Mouse (Mus musculus): ENCODE measurements around the gene Kalrn.
A peak's percentile ranks its signal among the peaks of the same experiment; 100 is the strongest.

The Kalrn gene

DNA sequence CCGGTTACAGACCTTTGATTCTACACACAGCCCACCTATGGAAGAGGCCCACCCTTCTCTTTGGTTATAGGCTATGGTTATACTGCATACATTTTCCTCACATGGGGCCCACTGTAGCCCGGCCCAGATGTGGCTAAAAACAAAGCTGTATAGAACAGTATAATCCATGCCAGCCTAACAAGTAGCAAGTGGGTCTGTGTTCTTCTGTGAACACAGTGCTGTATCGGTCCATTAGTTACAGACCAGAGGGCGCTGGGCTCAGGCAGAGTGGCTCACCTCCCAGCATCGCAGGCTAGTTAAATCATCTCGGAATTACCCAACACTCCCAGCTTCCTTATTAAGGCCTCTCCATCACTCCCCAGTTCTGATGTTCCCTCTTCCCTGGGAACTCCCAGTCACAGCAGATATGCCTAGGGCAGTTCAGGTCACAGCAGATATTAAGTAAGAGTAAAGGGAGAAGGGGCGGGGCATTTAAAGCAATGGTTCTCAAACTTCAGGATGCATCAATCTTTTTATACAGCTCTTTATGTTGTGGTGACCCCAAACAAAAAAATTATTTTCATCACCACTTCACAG is 221.7 kb downstream of the Kalrn start:
- DNase-seq (ENCODE audit: low spot score in 2 of 2), result no peak

GRCm38 (mm10) chr16:34347574-34347973 is 225.8 kb downstream of the Kalrn start:
- DNase-seq (ENCODE audit: low spot score in 2 of 2), result no peak

GRCm38 (mm10) chr16:34344895-34345876 is 228.1 kb downstream of the Kalrn start:
- DNase-seq (ENCODE audit: low spot score in 2 of 2), result no peak

GRCm38 (mm10) chr16:34343968-34344367 is 229.4 kb downstream of the Kalrn start:
- DNase-seq (ENCODE audit: low spot score in 2 of 2), result no peak

GRCm38 (mm10) chr16:34343161-34343560 is 230.2 kb downstream of the Kalrn start:
- no peak for DNase-seq (ENCODE audit: low spot score in 2 of 2)

- DNase-seq (ENCODE audit: low spot score in 2 of 2), result no peak
These were observed 230.8 kb downstream of the Kalrn start for GRCm38 (mm10) chr16:34342369-34343160.

DNA sequence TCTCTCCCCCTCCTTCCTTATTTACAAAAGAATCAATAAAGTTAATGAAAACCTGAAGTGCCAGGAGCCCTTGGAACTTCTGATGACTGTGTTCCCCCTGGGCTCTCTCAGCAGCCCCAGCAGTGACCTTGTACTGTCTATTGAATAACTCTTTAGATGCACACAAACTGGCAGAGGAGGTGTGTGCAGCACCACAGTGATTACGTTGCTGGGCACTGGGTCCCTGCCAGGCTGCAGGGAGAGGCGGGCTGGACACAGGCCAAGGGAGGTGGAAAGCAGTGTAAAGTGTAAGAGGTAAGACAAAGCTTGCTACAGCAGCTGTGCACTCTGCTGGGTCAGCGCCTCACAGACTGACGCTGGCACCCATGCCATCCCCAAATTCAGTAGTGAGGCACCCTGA is 238.4 kb downstream of the Kalrn start:
- no peak for DNase-seq (ENCODE audit: low spot score in 2 of 2)

- no peak for DNase-seq (ENCODE audit: low spot score in 2 of 2)
These were observed 241.7 kb downstream of the Kalrn start for GRCm38 (mm10) chr16:34331630-34332029.

DNA sequence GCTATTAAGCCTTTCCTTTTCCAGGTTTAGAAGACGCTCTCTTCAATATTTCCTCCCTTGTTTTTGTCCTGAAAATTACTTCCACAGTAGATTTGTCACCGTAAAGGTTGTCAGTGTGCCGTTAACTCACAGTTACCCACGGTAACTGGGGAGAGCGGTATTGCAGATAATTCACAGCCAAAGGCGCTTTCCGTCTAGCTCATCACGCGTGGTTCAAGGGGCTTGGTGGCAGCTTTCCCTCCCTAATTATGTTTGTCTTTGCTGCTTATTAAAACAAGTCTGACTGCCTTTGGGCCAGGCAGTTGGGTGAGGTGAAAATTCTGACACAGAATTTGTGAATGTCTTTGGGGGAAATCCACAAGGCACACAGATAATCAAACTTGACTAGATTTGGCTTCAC is 243.5 kb downstream of the Kalrn start:
- no peak for DNase-seq (ENCODE audit: low spot score in 2 of 2)

GRCm38 (mm10) chr16:34329431-34329873 is 243.9 kb downstream of the Kalrn start:
- DNase-seq (ENCODE audit: low spot score in 2 of 2), result no peak

GRCm38 (mm10) chr16:34327890-34328289 is 245.4 kb downstream of the Kalrn start:
- no peak for DNase-seq (ENCODE audit: low spot score in 2 of 2)

DNA sequence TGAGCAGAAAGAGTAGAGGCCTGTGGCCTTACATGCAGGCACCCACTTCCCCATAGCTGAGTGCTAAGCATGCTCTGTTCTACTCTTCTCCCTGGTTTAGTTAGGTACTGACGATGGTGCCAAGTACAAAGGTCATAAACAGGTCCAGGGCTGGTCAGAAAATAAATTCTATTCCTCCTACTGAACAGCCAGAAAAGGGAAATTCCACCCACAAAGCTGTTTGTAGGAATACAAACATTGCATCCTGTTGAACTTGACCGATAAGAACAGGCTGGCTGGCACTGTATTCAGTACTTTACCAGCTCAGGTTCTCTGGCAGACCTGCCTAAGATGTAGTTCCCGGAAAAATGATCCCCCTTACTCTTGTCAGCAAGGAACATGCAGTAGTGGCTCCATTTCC is 247.5 kb downstream of the Kalrn start:
- DNase-seq (ENCODE audit: low spot score in 2 of 2), result no peak

DNA sequence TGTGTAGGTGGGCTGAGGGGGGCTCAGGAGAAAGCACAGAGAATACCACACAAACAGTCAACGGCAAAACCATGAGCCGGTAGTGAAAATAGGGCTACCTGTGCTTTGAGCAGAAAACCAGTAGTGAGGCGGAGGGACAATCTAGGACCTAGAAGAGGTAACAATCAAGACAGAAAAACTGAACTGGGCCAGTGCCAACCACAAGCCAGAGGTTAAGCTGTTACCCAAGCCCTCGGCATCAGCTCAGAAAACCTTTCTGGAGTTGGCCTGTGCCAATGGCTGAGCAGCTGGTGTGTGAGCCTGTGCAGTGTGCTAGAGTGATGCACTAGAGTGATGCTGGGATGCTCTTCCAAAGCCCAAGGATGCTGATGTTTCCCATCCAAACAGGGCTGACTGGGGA is 248.2 kb downstream of the Kalrn start:
- DNase-seq (ENCODE audit: low spot score in 2 of 2), result no peak

DNA sequence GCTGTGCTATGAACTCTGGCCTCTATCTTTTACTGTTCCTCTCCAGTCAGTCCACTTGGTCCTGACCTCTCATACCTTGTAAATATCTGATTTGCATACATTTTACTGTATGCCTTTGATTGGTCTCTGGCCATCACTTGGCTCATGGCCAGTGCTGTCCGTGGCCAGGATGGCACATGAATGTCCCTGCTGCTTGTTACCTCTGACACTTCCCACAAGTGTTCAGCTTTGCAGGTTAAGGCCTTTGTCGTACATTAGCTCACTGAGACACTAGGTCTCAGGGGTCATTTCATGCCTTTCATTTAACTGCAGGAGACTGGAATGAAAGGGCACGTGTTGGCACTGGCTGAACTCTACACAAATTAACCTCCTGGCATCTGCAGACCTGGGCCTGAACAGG is 248.6 kb downstream of the Kalrn start:
- no peak for DNase-seq (ENCODE audit: low spot score in 2 of 2)

GRCm38 (mm10) chr16:34323496-34323895 is 249.8 kb downstream of the Kalrn start:
- DNase-seq (ENCODE audit: low spot score in 2 of 2), result no peak

GRCm38 (mm10) chr16:34322546-34322945 is 250.8 kb downstream of the Kalrn start:
- DNase-seq (ENCODE audit: low spot score in 2 of 2), result peak in 1 of 2 experiments; percentile 21

GRCm38 (mm10) chr16:34321066-34321790 is 252.1 kb downstream of the Kalrn start:
- no peak for DNase-seq (ENCODE audit: low spot score in 2 of 2)

DNA sequence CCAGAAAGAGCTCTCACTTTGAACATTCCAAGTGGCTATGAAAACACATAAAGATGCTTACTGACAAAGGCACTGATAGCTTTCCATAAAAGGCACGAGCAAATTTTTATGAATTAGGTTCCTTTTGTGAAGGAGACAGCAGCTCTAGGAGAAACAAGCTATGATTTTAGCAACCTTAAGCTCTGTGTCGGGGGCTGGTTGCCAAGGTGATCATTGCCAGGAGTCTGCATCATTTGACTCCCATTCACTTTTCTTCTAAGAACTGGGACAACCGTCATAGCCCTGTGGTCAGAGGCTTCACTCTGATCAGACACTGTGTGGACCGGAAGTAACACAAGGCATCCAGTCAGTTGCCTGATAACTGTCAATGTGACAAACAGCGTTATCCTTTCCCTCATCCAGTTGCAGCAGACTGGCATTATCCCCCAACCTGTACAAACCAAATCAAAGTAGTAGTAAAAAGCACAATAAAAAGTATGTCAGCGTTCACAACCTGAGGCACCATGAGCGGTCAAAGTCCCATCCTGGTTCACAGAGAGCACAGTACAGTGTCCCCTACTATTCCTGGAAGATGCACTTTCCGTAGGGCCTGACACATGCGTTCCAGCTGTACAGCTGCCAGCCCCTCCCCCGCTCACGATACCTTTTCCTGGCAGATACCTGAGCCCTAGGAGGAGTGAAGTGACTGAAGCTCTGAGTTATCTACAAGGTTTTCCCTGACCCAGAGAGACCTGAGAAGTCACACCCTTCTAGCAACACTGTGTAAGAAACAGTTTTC is 253.1 kb downstream of the Kalrn start:
- no peak for DNase-seq (ENCODE audit: low spot score in 2 of 2)

DNA sequence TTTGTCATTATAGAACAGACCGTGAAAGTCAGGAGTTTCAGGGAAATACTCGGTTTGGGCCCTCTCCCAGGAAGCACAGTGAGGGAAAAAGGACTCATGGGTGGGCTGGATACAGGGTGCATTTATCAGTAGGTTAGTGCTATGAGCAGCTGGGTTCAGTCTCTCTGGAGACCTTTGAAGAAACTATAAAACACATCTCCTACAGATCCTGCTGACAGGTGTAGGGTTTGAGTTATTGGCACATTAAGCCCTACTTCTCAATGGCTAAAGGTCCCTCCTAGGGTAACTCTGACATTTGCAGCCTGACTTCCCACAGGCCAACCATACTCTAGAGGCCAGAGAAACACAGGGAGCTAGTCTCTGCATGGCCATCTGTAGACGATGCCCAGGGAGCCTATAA is 256.2 kb downstream of the Kalrn start:
- DNase-seq (ENCODE audit: low spot score in 2 of 2), result no peak

DNA sequence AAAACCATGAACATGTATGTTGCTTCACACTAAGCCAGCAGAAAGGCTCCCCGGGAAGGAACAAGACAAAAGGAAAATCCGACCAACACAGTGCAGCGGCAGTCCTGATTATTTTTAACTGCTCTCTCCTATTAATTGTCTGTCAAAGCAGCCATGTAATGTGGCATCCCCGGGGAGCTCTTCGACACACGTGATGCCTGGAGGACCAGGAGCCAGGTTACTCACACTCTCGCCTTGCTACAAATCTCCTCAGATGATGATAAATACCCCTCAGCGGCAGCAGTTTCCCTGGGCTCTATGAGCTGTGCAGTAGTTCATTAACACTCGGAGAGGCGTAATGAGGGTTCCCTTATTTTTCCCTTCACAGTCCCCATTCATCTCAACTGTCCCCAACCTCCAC is 257.1 kb downstream of the Kalrn start:
- DNase-seq (ENCODE audit: low spot score in 2 of 2), result no peak

DNA sequence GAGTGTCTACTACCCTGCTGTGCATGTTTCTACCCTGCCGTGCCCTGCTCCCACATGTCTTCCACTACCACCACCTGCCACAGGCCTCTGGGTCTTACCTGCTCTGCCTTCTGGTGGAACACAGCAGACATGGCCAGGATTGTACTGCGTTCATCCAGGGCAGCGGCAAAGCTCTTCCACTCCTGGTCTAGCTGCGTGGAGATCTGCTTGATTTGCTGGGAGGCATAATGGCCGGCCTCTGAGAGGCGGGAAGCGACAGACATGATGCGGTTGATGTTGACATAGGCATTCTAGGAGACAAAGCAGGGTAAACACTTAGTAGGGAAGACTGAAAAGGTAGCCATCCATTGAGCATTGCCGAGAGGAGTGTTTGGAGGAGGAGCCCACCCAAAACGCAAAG is 259.3 kb downstream of the Kalrn start:
- no peak for DNase-seq (ENCODE audit: low spot score in 2 of 2)

Data from thymus, postnatal 10 days (tissue).